Mouse (Mus musculus): ENCODE measurements at regions not wholly inside any gene's neighbourhood (a gene's known extent, or its start where the extent isn't known, plus 50 kb on each side); places are given as distances from the start of the nearest gene placed in this dataset.
"Not testable (repeated sequence)": the region's sequence is repeated elsewhere in the genome, so short reads cannot be mapped to it uniquely, and the experiment has no call there.

DNA sequence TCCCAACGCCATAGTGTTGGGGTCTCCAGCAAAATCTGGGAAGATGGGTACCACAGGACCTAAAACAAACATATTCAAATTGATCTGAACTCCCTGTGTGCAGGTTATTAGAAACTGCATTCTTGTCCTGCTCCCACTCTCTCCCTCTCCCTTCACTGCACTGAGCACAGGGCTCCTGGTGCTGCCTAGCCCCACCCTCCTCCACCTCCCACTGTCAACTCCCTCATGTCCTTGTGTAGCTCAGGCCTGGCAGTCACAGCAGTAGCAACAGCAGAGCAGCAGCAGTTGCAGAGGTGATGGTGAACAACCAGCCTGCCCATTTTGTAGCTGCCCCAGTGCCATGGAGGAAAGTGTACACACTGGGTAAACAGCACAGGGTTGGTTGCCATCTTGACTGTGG, 383.4 kb downstream of the Tdrd3 start:
- Histone ChIP-seq H3K9me3 (ENCODE audit: control insufficient read depth, low read length) (no peaks in the 10 kb centered on the region), H3K27ac (replicated peaks) (no peak overlapping the region), H3K4me3 (ENCODE audit: low read depth, low read length) (no peak overlapping the region), H3K9ac (ENCODE audit: low read length) (no peak overlapping the region), H3K4me1 (replicated peaks; ENCODE audit: control insufficient read depth, insufficient read depth) (no peaks in the 10 kb centered on the region), H3K27me3 (ENCODE audit: control insufficient read depth, insufficient read depth, low read length) (no peaks in the 10 kb centered on the region), H3K4me2 (replicated peaks; ENCODE audit: low read depth) (no peak overlapping the region), H3K36me3 (ENCODE audit: control insufficient read depth, insufficient read depth, low read length) (no peaks in the 10 kb centered on the region)
- no peak for DNase-seq (ENCODE audit: low spot score)
- ATAC-seq (ENCODE audit: low FRiP score, low TSS enrichment) = no peak
- TF ChIP-seq CTCF (IDR thresholded peaks at IDR 0.05; ENCODE audit: low read depth) = no peak
- no peak for TF ChIP-seq EP300 (optimal IDR thresholded peaks at IDR 0.05)
- 94% methylated on average over 1 of the region's 1 CpGs for WGBS

DNA sequence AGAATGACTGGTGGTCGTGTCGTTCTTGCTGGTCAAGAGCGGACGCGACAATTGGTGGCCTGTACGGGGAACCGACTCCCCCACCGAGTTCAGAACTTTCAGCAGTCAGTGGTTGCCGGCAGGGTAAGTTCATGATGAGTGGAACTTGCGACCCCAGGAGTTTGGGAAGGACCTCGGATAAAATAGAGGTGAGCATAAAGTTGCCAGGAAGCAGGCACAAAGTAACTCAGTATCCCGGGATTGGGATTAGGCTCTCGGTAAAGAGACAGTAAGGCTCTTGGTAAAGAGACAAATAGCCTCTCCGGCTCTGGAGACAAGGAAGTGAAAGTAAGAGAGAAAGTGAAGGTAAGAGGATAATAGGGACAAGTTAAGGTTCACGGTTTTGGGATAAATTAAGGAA, 393.2 kb downstream of the Tdrd3 start:
- DNase-seq (ENCODE audit: low spot score); H3K4me1 ChIP-seq (replicated peaks; ENCODE audit: control insufficient read depth, insufficient read depth); ATAC-seq (ENCODE audit: low FRiP score, low TSS enrichment); H3K27ac ChIP-seq (replicated peaks); H3K9ac ChIP-seq (ENCODE audit: low read length); H3K4me2 ChIP-seq (replicated peaks; ENCODE audit: low read depth); H3K27me3 ChIP-seq (ENCODE audit: control insufficient read depth, insufficient read depth, low read length); H3K9me3 ChIP-seq (ENCODE audit: control insufficient read depth, low read length); H3K4me3 ChIP-seq (ENCODE audit: low read depth, low read length); H3K36me3 ChIP-seq (ENCODE audit: control insufficient read depth, insufficient read depth, low read length): not testable (repeated sequence)
- 88% methylated on average over 15 of the region's 15 CpGs for WGBS

GRCm38 (mm10) chr14:87844120-87844519, 427.7 kb downstream of the Tdrd3 start:
- Histone ChIP-seq H3K27me3 (ENCODE audit: control insufficient read depth, insufficient read depth, low read length) (no peaks in the 10 kb centered on the region), H3K4me3 (ENCODE audit: low read depth, low read length) (no peak overlapping the region), H3K36me3 (ENCODE audit: control insufficient read depth, insufficient read depth, low read length) (no peaks in the 10 kb centered on the region), H3K4me2 (replicated peaks; ENCODE audit: low read depth) (no peak overlapping the region), H3K9ac (ENCODE audit: low read length) (no peak overlapping the region), H3K9me3 (ENCODE audit: control insufficient read depth, low read length) (no peaks in the 10 kb centered on the region), H3K27ac (replicated peaks) (no peak overlapping the region), H3K4me1 (replicated peaks; ENCODE audit: control insufficient read depth, insufficient read depth) (no peaks in the 10 kb centered on the region)
- TF ChIP-seq CTCF (IDR thresholded peaks at IDR 0.05; ENCODE audit: low read depth) (no peak), EP300 (optimal IDR thresholded peaks at IDR 0.05) (no peak)
- DNase-seq (ENCODE audit: low spot score) (no peak), ATAC-seq (ENCODE audit: low FRiP score, low TSS enrichment) (no peak)
- WGBS = 79% methylated on average over 2 of the region's 2 CpGs

DNA sequence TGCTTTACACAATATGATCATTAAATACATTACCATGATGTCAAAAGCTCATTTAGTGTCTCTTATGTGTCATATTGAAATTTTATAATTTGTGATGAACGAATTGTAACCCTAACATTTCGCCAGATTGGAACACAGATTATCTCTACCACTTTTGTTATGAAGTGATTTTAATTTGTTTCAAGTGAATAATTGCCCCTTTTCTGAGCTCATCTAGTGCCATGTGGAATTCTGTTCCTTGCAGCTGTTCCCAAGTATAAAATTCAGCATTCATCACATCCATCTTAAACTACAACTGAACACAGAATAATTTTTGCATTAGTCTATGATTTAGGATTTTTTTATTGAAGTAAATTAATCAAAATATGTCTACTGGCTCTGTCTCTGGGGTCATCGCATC, 445.0 kb downstream of the Tdrd3 start:
- H3K4me2 ChIP-seq (replicated peaks; ENCODE audit: low read depth) = no peak overlapping the region
- no peak for TF ChIP-seq CTCF (IDR thresholded peaks at IDR 0.05; ENCODE audit: low read depth)
- no peak for TF ChIP-seq EP300 (optimal IDR thresholded peaks at IDR 0.05)
- H3K27ac ChIP-seq (replicated peaks) = no peak overlapping the region
- 79% methylated on average over 3 of the region's 3 CpGs for WGBS
- DNase-seq (ENCODE audit: low spot score) = no peak
- no peak for ATAC-seq (ENCODE audit: low FRiP score, low TSS enrichment)
- no peaks in the 10 kb centered on the region for H3K27me3 ChIP-seq (ENCODE audit: control insufficient read depth, insufficient read depth, low read length)
- no peak overlapping the region for H3K4me3 ChIP-seq (ENCODE audit: low read depth, low read length)
- H3K9me3 ChIP-seq (ENCODE audit: control insufficient read depth, low read length) = no peaks in the 10 kb centered on the region
- no peaks in the 10 kb centered on the region for H3K4me1 ChIP-seq (replicated peaks; ENCODE audit: control insufficient read depth, insufficient read depth)
- H3K9ac ChIP-seq (ENCODE audit: low read length) = no peak overlapping the region
- no peaks in the 10 kb centered on the region for H3K36me3 ChIP-seq (ENCODE audit: control insufficient read depth, insufficient read depth, low read length)

DNA sequence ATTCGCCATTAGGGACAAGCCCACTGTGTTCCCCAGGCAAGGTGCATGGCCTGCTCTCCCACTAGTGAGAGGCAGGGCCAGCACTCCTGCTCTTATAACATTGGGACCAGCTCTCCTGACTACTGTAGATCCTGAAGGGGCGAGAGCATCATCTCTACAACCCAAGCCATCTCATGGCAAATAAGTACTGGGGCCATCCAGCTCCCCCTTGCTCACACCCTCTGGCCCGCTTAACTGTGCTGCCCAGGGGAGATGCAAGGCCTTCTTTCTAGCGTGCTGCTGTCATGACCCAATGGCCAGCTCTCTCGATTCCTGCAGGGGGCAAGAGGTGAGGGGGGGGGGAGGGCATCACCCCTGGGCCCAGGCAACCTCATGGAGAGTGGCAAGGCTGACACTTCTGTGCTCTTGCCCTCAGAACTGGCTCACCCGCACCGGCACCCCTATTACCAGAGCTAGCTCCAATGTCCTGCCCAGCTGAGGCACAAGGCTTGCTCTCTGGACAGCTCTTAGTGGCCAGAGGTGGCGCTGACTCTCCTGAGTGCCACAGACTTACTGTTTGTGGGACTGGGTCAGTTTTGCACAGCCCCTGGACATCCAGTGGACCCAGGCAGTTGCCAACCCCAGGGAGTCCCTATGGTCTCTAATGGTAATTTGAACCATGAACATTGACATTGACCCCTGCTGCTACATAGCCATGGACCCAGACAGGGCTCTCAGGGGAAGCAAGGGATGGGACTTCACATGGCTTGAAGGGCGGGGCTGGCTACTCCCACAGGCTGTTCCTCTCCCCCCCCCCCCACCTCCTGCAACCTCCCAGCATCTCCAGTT, 448.2 kb downstream of the Tdrd3 start:
- DNase-seq (ENCODE audit: low spot score) (no peak), ATAC-seq (ENCODE audit: low FRiP score, low TSS enrichment) (no peak)
- TF ChIP-seq CTCF (IDR thresholded peaks at IDR 0.05; ENCODE audit: low read depth) = no peak
- no peak for TF ChIP-seq EP300 (optimal IDR thresholded peaks at IDR 0.05)
- Histone ChIP-seq H3K4me3 (ENCODE audit: low read depth, low read length) (no peak overlapping the region), H3K9ac (ENCODE audit: low read length) (no peak overlapping the region), H3K36me3 (ENCODE audit: control insufficient read depth, insufficient read depth, low read length) (no peaks in the 10 kb centered on the region), H3K4me1 (replicated peaks; ENCODE audit: control insufficient read depth, insufficient read depth) (no peaks in the 10 kb centered on the region), H3K4me2 (replicated peaks; ENCODE audit: low read depth) (no peak overlapping the region), H3K27me3 (ENCODE audit: control insufficient read depth, insufficient read depth, low read length) (no peaks in the 10 kb centered on the region), H3K27ac (replicated peaks) (no peak overlapping the region), H3K9me3 (ENCODE audit: control insufficient read depth, low read length) (no peaks in the 10 kb centered on the region)
- WGBS = 87% methylated on average over 9 of the region's 9 CpGs

Data from stomach, postnatal 0 days (tissue).